Mouse (Mus musculus) cerebellum, postnatal 10 days (tissue): ENCODE measurements around the gene Syn3.
"Not testable (repeated sequence)": the region's sequence is repeated elsewhere in the genome, so short reads cannot be mapped to it uniquely, and the experiment has no call there.

Experiments used
- DNase-seq, 2 experiments: peaks; one replicate each; pipeline ENCODE4 v3.0.0; 2021; ENCODE audit warnings: mixed read lengths in 2 of 2

Syn3 gene

DNA sequence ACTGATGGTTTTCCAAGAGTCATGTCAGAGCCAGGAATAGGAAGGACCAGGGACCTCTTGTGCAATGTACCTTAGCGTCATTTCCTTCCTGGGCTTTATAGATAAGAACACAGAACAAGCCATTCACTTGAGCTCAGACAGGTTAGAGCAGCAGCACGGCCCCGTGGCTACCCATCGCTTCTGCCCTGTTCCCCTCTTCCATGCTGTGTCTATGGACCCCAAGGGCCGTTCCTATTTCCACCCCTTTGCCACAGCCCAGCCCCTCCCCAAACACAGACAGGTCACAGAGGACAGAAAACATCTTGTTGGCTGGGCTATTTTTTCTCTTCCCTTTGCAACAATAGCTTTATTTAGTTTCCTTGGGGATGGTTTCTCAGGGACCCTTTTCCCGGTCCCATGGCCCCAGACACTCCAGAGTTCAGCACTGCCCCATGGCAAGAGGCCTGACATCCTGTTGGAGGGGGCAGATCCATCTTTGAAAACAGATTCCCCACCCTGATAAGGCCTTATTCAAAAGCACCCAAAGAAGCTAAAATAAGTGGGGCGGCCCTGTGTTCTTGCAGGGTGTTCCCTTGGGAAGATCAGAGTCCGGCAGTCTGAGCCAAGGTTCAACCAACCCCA is 359.5 kb downstream of the Syn3 start:
- no peak for DNase-seq

GRCm38 (mm10) chr10:86137589-86138173 is 361.0 kb downstream of the Syn3 start:
- no peak for DNase-seq

DNA sequence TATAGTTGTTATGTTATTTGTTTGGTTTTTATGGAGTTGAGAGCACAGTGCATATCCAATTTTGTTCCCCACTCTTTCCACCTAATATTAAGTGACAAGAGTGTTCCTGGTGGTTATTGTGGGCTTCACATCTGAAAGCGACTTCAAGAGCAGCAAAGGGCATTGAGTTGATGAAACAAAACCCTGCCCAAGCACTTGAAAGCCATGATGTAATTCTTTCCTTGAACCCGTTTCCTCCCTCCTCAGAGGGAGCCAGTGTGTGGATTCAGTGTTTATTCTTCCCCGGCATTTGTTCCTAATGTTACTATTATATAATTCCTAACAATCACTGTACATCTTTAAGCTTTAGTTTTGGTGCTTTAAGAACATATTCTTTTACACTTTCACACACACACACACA is 361.6 kb downstream of the Syn3 start:
- no peak for DNase-seq

DNA sequence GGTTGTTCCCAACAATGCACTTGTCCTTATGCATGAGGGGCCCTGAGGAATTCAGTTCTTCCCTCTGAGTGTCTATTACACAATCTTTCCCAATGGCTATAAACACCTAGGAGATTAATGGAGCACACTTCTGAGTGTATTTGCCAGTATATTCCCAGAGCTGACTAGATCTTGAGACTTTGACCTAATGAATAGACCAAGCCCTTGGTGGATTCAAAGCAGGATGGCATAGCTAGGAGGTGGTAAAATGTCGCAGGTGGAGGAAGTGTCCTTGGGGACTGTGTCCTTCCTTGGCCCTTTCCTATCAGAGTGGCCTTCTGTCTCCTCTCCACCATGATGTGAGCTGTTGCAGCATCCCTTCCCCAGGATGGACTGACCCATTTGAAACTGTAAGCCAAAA is 362.4 kb downstream of the Syn3 start:
- DNase-seq: no peak

- peak in 1 of 2 experiments; percentile 17 for DNase-seq
Observed at GRCm38 (mm10) chr10:86134848-86135247, 363.8 kb downstream of the Syn3 start.

DNA sequence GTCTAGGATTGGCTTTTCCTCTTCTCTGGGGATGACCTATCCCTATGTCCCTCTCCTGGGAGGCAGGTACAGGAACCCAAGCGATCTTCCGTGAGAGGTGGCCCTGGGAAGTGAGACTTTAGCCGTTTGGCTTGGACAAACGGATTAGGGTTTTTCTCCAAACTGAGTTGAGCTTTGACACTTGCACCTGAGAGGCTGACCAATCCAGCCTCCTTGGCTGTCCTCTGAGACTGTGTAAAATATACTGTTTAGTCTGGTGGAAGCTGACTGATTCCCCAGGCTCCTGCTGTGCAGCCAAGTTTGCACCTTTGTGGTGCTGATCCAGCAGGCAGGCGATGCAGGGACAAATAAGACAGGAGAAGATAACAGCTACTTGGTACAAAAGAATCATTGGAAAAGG is 364.4 kb downstream of the Syn3 start:
- no peak for DNase-seq

DNA sequence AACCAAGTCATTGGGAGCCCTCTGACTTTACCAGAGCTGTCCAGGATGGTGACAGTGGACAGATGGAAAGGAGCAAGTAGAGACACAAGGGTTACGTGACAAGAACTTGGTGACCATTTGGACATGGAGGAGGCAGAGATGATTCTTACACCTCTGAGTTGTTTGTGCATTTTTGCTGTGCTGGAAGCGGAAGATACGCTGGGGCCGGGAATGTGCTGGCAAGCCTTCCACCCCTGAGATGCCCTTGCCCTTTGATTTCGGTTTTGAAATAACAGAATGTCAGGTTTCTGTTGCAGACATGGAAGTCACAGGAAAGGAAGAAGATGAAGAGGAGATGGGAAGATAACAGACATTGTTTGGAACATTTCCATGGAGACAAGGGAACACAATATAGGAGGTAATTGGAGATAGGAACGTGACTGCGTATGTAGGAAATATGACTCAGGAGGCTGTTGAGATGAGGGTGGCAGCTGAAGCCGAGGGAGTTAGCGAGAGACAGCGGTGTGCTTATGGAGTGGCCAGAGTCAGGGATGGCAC is 366.2 kb downstream of the Syn3 start:
- DNase-seq: no peak

DNA sequence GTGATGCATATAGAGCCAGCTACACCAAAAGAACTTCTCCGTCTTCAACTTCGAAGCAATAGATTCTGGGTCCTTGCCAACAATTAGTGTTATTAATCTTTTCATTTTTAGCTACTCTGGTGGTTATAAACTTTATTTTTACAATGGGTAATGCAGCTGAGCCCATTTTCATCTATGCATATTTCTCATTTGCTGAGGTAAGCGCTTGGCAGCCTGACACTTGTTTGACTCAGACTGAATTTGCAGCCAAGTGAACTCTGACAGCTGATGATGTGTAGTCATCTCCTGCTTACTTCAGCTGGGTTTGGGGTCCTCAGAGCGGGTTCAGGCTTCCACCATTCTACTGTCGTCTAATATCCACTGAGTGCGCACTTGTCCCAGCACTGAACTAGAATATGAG is 369.6 kb downstream of the Syn3 start:
- no peak for DNase-seq

GRCm38 (mm10) chr10:86126478-86126877 is 372.2 kb downstream of the Syn3 start:
- no peak for DNase-seq

DNA sequence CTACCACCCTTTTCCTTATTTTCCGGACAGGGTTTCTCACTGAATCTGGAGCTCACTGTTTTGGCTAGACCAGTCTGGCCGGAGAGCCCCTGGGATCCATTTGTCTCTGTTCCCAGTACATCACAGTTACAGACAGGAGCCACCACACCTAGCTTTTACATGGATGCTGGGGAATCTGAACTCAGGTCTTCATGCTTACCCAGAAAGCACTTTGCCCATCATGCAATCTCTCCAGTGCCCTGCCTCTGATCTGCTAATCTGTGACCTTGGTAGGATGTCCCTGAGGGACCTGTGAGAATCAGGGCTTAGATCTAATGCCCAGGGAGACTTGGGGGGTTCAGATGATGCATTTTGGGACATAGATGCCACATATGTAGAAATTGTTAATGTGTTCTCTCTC is 373.3 kb downstream of the Syn3 start:
- no peak for DNase-seq

DNA sequence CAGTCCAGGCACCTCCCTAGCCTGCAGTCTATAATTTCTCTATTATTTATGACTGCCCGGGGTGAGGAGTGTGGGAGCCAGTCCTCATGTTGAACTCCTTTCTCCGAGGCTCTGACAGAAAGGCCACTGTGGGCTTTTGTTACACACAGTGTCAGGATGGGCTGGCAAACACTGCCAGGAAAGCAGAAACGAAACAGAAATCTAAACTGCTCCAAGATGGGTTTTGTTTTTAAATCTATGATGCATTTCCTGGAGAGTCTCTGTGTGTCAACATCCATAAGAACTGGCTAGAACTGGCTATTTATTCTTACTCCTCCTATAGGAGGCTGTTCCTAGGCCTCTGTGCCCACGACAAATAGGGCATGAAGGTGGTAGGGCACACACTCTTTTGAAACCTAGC is 374.6 kb downstream of the Syn3 start:
- no peak for DNase-seq

DNA sequence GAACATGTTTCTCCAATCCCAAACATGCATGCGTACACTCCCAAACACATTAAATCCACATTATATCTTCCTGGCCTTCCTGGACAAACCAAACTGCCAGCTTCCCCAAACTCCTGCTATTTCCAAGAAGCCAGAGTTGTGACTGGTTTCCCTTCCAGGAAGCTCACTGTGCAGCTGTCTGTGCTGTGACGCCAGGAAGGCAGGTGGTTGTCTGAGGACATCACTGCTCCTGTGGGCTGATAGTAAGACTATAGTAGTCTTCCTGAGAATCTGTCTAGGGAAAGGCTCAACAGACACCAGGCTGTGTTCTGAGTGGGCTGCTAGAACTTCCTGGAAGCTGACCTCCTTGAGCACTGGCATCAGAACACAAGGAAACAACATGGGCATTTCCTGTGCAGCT is 375.5 kb downstream of the Syn3 start:
- DNase-seq: no peak

DNA sequence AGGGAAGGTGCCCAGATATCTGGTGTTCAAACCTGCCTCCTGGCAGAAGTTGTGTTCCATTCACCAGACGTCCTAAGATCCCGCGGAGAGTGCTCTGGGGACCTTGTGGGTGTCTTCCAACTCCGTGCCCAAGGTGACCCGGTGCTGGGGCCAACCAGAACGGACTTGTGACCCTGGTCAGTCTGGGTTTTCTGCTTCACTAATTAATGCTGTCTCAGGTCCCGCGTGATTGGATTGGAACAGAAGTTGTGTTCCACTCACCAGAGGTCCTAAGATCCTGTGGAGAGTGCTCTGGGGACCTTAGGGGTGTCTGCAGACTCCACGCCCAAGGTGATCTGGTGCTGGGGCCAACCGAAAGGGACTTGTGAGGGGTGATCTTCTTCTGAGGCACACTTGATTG is 376.2 kb downstream of the Syn3 start:
- not testable (repeated sequence) for DNase-seq

- no peak for DNase-seq
Observed at GRCm38 (mm10) chr10:86116268-86116667, 382.4 kb downstream of the Syn3 start.

DNA sequence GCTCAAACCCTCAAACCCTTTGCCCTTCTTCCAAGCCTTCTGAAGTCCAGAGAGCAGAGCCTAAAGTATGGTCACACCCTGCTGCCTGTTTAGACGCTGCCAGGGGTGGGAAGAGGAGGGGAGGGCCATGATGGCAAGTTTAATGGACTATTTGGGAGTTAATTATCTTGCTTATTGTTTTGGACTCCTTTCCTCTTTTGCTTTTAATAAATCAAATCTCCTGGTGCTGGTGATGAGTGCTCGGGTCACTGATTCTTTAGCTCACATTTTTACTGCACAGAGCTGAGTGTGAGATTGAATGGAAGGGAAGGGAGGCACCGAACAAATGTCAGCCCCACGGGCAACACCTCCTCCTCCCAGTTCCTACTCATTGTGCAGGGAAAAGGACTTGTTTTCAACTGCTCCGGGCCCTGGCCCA is 384.3 kb downstream of the Syn3 start:
- no peak for DNase-seq

DNA sequence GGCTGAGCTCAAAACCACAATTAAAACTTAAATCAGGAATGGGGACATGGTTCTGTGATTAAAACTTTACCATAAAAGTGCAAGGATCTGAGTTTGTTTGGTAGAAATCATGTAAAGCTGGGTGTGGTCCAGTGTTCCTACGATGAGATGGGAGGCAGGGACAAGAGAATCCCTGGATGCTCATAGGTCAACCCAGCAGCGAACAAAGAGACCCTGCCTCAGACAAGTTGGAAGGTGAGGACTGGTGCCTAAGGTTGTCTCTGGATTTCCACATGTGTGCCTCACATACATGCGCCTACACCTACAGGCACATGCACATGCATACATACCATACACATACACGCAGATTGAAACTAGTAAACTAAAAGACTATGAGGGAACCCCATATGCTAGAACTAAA is 389.9 kb downstream of the Syn3 start:
- DNase-seq: no peak

GRCm38 (mm10) chr10:86107681-86108080 is 391.0 kb downstream of the Syn3 start:
- no peak for DNase-seq

DNA sequence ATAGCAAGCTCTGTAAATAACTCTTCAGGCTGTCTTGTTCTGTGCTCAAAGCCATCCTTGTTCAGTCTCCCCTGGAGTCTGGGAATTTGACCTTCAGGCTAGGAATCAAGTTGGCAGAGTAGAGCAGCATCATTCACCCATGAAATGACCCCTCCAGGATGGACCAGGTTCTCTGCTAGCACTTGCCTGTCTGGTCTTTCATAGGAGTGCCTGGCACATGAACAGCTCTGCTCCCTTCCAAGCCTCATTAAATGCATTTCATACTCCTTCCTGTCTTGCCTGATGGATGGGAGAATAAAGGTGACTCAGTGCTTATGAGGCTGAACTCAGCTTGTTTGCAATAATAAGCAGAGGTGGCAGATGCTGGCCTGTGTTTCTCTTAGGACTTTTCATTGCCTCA is 394.7 kb downstream of the Syn3 start:
- no peak for DNase-seq

DNA sequence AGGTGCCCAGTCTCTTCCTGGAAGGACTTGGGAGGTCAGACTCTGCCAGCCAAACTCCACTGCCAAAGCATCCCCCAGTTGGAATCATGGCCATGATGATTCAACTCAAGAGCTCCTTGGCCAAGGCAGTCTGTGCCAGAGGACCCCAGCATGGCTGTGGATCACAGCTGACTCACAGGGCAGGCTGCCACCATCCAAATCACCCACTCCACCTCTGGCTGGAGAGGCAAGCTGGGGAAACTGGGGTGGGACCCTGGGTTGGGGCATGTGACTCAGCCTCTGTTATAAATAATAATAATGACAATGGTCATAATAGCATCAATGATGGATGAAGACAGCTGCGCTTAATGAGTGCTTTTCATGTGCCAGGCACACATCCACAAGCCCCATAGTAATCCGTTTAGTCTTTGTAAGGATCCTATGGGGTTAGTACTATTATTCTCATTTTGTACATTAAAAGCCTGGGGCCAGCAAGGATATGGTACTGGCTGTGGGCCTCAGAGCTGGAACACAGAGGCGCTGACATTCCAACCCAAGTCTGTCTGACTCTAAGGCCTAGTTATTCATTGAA is 398.3 kb downstream of the Syn3 start:
- DNase-seq: peak; percentile 84 to 91

GRCm38 (mm10) chr10:86098363-86098762 is 400.3 kb downstream of the Syn3 start:
- DNase-seq: no peak

DNA sequence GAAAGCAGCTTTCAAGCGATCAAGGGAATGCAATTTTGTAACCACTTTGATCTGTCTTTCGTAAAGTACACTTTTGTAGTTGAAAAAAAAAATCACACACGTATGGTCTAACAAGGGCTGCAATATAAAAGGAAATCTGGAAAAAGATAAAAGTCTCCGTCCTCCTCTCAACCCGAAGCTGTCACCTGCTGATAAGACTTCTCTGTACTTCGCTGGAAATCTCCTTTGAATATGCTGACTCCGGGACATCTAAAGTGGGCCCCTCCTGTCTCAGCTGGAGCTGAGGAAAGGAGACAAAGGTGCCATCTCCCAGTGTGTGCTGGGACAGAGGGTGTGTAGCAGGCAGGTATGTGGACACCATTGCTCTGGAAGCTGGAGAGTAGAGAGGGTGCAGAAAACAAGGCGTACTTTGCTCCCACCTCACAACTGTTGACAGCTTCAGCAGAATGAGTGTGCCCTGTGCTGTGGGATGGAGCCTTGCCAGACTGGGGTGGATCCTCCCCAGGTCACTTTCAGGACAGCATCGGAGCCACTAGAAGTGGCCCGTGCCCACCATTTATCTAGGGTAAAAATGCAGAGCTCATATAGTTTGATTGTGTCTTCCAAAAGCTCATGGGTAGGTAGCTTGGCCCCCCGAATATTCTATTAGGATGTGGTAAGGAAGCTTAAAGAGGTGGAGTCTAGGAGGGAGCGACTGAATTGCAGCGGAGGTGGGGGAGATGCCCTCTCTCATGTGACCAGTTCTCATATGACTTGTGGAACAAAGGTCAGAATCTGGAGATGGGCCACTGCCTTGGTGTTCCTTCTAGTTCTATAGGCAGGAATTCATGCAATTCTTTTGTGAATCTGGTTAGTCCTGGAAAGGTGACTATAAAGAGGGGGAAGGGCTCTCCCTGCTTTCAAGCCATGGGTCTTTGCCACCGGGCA is 405.3 kb downstream of the Syn3 start:
- no peak for DNase-seq

DNA sequence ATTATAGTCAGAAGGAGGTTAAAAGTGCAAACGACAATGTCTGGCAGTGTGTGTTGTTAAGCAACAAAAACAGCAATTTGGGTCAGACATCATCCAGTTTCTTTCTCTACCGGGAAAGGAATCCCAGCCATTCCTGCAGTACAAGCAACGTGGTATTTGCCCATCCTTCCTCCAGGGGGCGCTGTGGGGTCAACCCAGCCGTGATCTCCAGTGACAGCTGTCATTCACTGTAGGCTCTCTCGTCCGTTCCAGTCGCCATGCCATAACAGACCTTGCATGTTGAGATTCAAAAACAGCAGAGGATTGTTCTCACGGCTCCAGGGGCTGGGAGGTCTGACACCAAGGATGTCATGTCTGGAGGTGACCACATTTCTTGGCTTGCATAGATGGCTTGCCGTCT is 406.8 kb downstream of the Syn3 start:
- DNase-seq: peak; percentile 58 to 63

- DNase-seq: no peak
Observed at GRCm38 (mm10) chr10:86079921-86080320, 418.8 kb downstream of the Syn3 start.
